Mouse (Mus musculus) splenic B cell, adult 2 months (primary cell): ENCODE measurements around the gene Myh3.

Experiments used
- DNase-seq: peaks from one replicate; pipeline ENCODE4 v3.0.0-alpha.2; 2011; ENCODE audit warnings: low read depth, low spot score
- H3K27me3 ChIP-seq: 2 replicates; pipeline ENCODE4 v1.6.1; 2012; ENCODE audit warnings: mild to moderate bottlenecking, low read length, moderate library complexity, mixed read lengths; ENCODE audit not compliant: control insufficient read depth, poor library complexity, insufficient read depth, severe bottlenecking
- H3K36me3 ChIP-seq: 2 replicates; pipeline ENCODE4 v1.6.1; 2012; ENCODE audit warnings: mild to moderate bottlenecking, low read length, moderate library complexity, mixed read lengths; ENCODE audit not compliant: control insufficient read depth, poor library complexity, insufficient read depth, severe bottlenecking

The Myh3 gene

GRCm38 (mm10) chr11:67135532-67135931 lies 57.4 kb downstream of the Myh3 start:
- no peak for DNase-seq
- H3K36me3 ChIP-seq, result no peaks in the 10 kb centered on the region

GRCm38 (mm10) chr11:67139556-67139955 lies 61.5 kb downstream of the Myh3 start:
- no peaks in the 10 kb centered on the region for H3K36me3 ChIP-seq
- no peak for DNase-seq

More at GRCm38 (mm10) chr11:67135532-67135931, 57.4 kb downstream of the Myh3 start:
- no peaks in the 10 kb centered on the region for H3K27me3 ChIP-seq

DNA sequence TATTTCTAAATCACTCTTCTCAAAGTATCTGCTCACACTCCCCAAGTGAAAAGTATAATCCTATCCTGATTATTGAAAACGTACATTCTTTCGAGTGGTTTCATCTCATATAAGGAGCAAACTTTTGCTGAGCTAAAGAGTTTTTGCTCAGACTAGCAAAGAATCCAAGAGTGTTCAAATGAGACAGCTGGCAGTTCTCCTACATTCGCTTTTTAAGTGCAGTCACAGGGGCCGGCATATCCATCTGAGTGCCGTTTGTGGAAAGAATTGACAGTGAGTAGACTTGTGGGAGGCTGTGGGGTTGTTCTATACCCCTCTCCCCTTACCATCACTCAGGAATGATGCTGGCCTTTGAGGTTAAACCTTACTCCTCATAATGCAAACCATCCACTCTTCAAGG lies 62.1 kb downstream of the Myh3 start:
- Histone ChIP-seq H3K36me3 (no peaks in the 10 kb centered on the region), H3K27me3 (no peaks in the 10 kb centered on the region)
- DNase-seq, result no peak

More at GRCm38 (mm10) chr11:67139556-67139955, 61.5 kb downstream of the Myh3 start:
- no peaks in the 10 kb centered on the region for H3K27me3 ChIP-seq

DNA sequence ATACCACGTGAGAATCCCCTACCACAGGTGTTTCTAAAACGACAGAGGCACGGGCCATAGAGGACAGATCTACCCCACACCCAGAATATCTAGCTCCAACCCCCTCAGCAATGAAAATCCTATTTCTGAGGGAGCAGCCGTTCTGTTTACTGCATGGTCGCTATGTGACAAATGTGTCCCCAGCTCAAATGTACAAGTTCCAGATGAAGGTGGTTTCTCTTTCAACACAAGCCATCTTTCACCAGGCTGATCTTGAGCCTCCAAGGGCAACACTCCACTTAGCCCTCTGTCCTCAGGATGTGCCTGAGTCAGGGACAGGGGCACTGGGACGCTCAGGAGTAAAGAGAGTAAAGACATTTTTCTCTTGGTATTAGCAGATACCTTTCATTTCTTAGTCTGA lies 62.9 kb downstream of the Myh3 start:
- no peak for DNase-seq
- H3K27me3 ChIP-seq, result no peaks in the 10 kb centered on the region
- no peaks in the 10 kb centered on the region for H3K36me3 ChIP-seq

DNA sequence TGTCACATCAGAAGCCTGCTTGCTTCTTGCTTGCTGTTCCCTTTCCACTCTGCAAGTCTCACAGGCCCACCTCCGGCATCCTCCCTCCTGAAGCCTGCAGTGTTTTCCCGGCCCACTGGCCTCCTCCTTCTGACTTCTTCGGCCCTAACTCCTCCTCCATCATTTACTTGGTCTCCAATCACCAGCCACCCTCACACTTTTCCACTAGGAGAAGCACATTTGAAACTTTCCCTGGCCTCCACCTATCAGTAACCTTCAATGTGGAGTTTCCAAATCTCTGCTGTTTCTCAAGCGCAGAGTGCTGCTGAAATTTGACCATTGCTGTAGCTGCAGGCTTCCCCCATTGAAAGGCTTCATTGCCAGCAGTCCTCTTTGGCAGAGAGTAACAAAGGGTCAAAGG lies 63.9 kb downstream of the Myh3 start:
- no peak for DNase-seq
- no peaks in the 10 kb centered on the region for H3K27me3 ChIP-seq
- H3K36me3 ChIP-seq, result no peaks in the 10 kb centered on the region

DNA sequence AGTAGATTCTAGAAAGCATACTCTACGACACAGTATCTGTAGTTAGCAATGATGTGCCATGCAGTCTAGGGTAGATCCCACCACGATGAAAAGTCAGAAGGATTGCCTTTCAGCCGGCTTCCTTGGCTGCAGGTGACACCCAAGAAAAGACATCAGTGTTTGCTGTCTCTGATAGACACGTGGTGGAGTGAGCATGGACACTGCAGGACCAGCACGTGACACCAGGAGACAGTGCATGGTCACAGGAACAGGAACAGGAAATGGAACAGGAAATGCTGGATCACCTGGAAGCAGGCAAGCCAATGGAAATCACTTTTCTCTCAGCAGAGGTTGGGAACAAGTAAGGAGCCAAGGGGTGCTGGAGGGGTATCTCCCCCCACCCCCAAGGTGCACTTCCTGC lies 65.0 kb downstream of the Myh3 start:
- no peaks in the 10 kb centered on the region for H3K36me3 ChIP-seq
- no peak for DNase-seq
- H3K27me3 ChIP-seq, result no peaks in the 10 kb centered on the region

- Histone ChIP-seq H3K27me3 (no peaks in the 10 kb centered on the region), H3K36me3 (no peaks in the 10 kb centered on the region)
- peak; percentile 16 for DNase-seq
Observed at GRCm38 (mm10) chr11:67143863-67144498, 65.9 kb downstream of the Myh3 start.

- Histone ChIP-seq H3K27me3 (no peaks in the 10 kb centered on the region), H3K36me3 (no peaks in the 10 kb centered on the region)
- DNase-seq, result peak; percentile 25
Observed at GRCm38 (mm10) chr11:67144559-67145265, 66.6 kb downstream of the Myh3 start.

DNA sequence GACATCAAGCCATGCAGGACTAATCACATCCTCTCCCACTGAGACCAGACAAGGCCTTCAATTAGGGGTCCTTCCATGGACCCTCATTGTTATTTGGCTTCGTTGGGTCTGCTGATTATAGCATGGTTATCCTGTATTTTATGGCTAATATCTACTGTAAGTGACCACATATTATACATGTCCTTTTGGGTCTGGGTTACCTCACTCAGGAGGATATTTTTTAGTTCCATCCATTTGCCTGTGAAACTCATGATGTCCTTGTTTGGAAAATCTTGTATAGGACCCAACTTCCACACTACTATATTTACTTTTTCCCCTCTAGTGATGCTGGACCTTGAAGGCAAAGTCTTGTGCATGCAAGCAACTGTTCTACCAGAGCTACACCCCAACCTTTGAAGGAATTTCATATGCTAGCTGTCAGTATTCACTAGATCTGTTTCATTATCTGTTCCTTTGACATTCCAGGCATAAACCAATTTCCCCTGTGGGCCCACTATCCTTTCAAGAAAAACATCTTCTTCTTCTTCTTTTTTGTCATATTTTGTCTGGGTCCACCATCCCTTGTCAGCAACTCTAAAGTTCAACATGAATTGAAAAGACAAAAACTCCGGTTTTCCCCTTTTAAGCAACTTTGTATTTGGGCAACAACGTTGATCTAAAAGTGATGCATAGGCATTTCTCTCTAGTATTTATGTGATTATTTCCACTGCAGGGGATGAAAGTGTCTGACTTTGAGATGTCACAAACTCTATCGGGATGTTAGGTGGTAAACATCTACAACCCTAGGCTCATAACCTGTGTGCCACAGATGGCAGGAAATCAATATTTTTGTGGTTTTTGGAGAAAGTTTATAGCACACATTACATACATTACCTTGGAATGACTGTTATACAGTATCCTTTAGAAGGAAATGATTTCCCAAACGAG lies 67.6 kb downstream of the Myh3 start:
- no peaks in the 10 kb centered on the region for H3K27me3 ChIP-seq
- no peaks in the 10 kb centered on the region for H3K36me3 ChIP-seq
- no peak for DNase-seq

GRCm38 (mm10) chr11:67146409-67147282 lies 68.5 kb downstream of the Myh3 start:
- H3K27me3 ChIP-seq, result no peaks in the 10 kb centered on the region
- no peaks in the 10 kb centered on the region for H3K36me3 ChIP-seq
- peak; percentile 3 for DNase-seq

GRCm38 (mm10) chr11:67147283-67147921 lies 69.3 kb downstream of the Myh3 start:
- Histone ChIP-seq H3K36me3 (no peaks in the 10 kb centered on the region), H3K27me3 (no peaks in the 10 kb centered on the region)
- DNase-seq, result no peak

DNA sequence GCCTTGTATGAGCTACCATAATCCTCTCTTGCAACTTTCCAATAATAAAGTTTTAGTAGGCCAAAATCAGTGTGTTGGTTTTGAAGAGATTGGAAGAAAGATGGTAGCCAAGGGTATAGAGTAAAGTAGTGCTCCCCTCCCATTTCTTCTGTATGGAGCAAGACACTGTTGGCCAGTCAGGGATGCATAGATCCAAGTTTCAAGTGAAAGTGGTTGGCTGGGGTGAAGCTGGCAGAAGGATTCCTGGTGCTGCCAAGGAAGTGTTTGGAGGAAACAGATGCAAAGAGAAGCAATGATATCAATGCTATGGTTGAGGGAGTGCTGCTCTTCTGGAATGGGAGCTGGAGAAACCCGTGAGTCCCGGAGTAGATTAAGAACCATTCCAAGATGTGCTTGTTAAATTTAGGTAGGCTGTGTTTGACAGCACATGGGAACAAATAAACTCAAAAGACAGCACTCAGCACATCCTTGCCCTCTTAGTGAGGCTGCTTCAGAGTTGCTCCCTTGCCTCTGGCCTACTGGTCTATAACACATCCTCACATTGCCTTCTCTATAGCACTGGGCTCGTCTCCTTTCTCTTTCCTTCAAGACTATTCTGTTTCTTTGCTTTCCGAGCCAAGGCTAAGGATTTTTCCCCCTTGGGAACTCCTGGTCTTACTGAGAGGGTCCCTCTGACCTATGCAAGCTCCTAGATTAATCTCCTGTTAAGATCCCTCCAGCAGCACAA lies 70.3 kb downstream of the Myh3 start:
- no peak for DNase-seq

GRCm38 (mm10) chr11:67150237-67150636 lies 72.1 kb downstream of the Myh3 start:
- no peaks in the 10 kb centered on the region for H3K36me3 ChIP-seq
- DNase-seq, result no peak
- no peaks in the 10 kb centered on the region for H3K27me3 ChIP-seq

More for the DNA sequence above, 70.3 kb downstream of the Myh3 start:
- Histone ChIP-seq H3K36me3 (no peaks in the 10 kb centered on the region), H3K27me3 (no peaks in the 10 kb centered on the region)
